In genomic region chr8:101782556-101782955, GRCm38 (mm10) we compare ENCODE assay signal across 18 mouse cellular contexts.
"Had no signal": no experiment of that assay in that cellular context is flagged by ENCODE, and none has a peak within 500 bp of the region (broad histone marks: within the 10 kb centered on the region; RNA-seq: fewer than 3 reads in every experiment).

No protein-coding gene starts in this region.

- H3K9ac ChIP-seq: liver, embryonic 15.5 days; liver, postnatal 0 days; lung, embryonic 15.5 days; midbrain, embryonic 12.5 days; neural tube, embryonic 12.5 days; stomach, embryonic 15.5 days had no signal

- H3K4me3 ChIP-seq: liver, embryonic 15.5 days; lung, embryonic 15.5 days; megakaryocyte, embryonic 14.5 days; midbrain, embryonic 12.5 days; neural tube, embryonic 12.5 days; stomach, embryonic 15.5 days had no signal

- H3K9me3 ChIP-seq: liver, embryonic 15.5 days; lung, embryonic 15.5 days; megakaryocyte, embryonic 14.5 days; midbrain, embryonic 12.5 days; neural tube, embryonic 12.5 days; stomach, embryonic 15.5 days had no signal

- H3K27me3 ChIP-seq: liver, embryonic 15.5 days; lung, embryonic 15.5 days; megakaryocyte, embryonic 14.5 days; midbrain, embryonic 12.5 days; neural tube, embryonic 12.5 days; stomach, embryonic 15.5 days had no signal

- DNase-seq: liver, postnatal 0 days; lung, adult 2 months; lung, postnatal 14 days; lung, postnatal 36 days; midbrain, embryonic 14.5 days; right cerebral cortex, postnatal 14 days; thymus, adult 2 months; thymus, postnatal 25 days; thymus, postnatal 4 days had no signal

- ATAC-seq: liver, postnatal 0 days; lung, postnatal 0 days had no signal

- H3K36me3 ChIP-seq: liver, embryonic 15.5 days; lung, embryonic 15.5 days; midbrain, embryonic 12.5 days; neural tube, embryonic 12.5 days; stomach, embryonic 15.5 days had no signal

- H3K27ac ChIP-seq: liver, embryonic 15.5 days; lung, embryonic 15.5 days; macrophage; midbrain, embryonic 12.5 days; neural tube, embryonic 12.5 days; stomach, embryonic 15.5 days; stomach, postnatal 0 days had no signal

- H3K4me2 ChIP-seq: liver, embryonic 15.5 days; lung, embryonic 15.5 days; midbrain, embryonic 12.5 days; neural tube, embryonic 12.5 days; stomach, embryonic 15.5 days had no signal

- H3K4me1 ChIP-seq: liver, embryonic 15.5 days; lung, embryonic 15.5 days; megakaryocyte, embryonic 14.5 days; midbrain, embryonic 12.5 days; neural tube, embryonic 12.5 days; stomach, embryonic 15.5 days had no signal
